Mouse (Mus musculus): ENCODE results near the gene Gata2. TPM values are rescaled to one million over a fixed set of nuclear protein-coding genes. Genes with fewer than 3 reads are reported as not detected.
"Not testable (repeated sequence)": the region's sequence is repeated elsewhere in the genome, so short reads cannot be mapped to it uniquely, and the experiment has no call there.

The Gata2 gene
- polyA plus RNA-seq, 1 experiment from 2014 or later, result 3.4 TPM

DNA sequence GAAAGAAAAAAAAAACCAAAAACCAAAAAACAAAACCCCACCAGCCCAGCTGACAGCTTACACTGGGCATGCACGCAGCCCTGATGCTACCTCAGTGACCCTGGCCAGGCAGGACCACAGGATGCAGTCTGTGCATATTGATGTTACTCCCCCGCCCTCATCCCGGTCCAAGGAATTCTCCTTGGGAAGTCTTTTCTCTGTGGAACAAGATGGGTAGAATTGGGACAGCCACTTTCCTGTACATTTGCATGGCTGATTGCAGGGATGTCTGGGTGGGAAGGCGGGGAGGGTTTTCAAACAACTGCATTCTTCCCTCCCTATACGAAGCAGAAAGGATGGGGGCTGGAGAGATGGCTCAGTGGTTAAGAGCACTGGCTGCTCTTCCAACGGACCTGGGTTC lies 40.7 kb upstream of the Gata2 start:
- ATAC-seq (ENCODE audit: low FRiP score, low TSS enrichment) (no peak), DNase-seq (ENCODE audit: low spot score) (no peak)
- Histone ChIP-seq H3K27ac (replicated peaks) (no peak overlapping the region), H3K36me3 (ENCODE audit: control insufficient read depth, insufficient read depth, low read length) (no peaks in the 10 kb centered on the region), H3K27me3 (ENCODE audit: control insufficient read depth, insufficient read depth, low read length) (no peaks in the 10 kb centered on the region), H3K9me3 (ENCODE audit: control insufficient read depth, low read length) (no peaks in the 10 kb centered on the region), H3K4me3 (ENCODE audit: low read depth, low read length) (no peak overlapping the region), H3K4me2 (replicated peaks; ENCODE audit: low read depth) (no peak overlapping the region), H3K9ac (ENCODE audit: low read length) (no peak overlapping the region), H3K4me1 (replicated peaks; ENCODE audit: control insufficient read depth, insufficient read depth) (no peaks in the 10 kb centered on the region)
- 60% methylated on average over 6 of the region's 6 CpGs for WGBS
- TF ChIP-seq CTCF (IDR thresholded peaks at IDR 0.05; ENCODE audit: low read depth) (no peak), EP300 (optimal IDR thresholded peaks at IDR 0.05) (no peak)

- not testable (repeated sequence) for H3K4me2 ChIP-seq (replicated peaks; ENCODE audit: low read depth); H3K36me3 ChIP-seq (ENCODE audit: control insufficient read depth, insufficient read depth, low read length); ATAC-seq (ENCODE audit: low FRiP score, low TSS enrichment); H3K9me3 ChIP-seq (ENCODE audit: control insufficient read depth, low read length); H3K27me3 ChIP-seq (ENCODE audit: control insufficient read depth, insufficient read depth, low read length); H3K9ac ChIP-seq (ENCODE audit: low read length); H3K4me1 ChIP-seq (replicated peaks; ENCODE audit: control insufficient read depth, insufficient read depth); DNase-seq (ENCODE audit: low spot score); H3K27ac ChIP-seq (replicated peaks); H3K4me3 ChIP-seq (ENCODE audit: low read depth, low read length)
- 82% methylated on average over 6 of the region's 6 CpGs for WGBS
Observed at GRCm38 (mm10) chr6:88155614-88156013, 38.1 kb upstream of the Gata2 start.

DNA sequence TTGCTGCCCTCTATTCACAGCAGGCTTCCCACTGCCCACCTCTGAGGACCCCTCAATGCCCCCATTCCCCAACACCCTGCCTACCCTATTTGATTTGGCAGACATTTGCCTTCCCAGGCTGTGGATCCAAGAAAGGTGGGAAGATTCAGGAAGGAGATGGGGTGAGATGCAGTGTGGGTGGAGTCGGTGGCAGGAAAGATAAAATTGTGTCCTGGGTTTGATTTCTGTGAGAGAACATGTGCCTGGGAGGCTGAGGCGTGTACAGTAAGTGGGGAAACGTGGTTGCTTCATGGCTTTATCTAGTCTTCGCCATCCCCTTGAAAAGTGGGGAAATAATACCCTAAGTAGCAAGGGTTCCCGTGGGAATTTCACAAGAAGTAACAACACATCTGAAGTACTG lies 34.9 kb upstream of the Gata2 start:
- WGBS, result 83% methylated on average over 5 of the region's 5 CpGs
- Histone ChIP-seq H3K9ac (ENCODE audit: low read length) (no peak overlapping the region), H3K27ac (replicated peaks) (no peak overlapping the region), H3K4me3 (ENCODE audit: low read depth, low read length) (no peak overlapping the region), H3K4me1 (replicated peaks; ENCODE audit: control insufficient read depth, insufficient read depth) (no peaks in the 10 kb centered on the region), H3K36me3 (ENCODE audit: control insufficient read depth, insufficient read depth, low read length) (no peaks in the 10 kb centered on the region), H3K27me3 (ENCODE audit: control insufficient read depth, insufficient read depth, low read length) (no peaks in the 10 kb centered on the region), H3K9me3 (ENCODE audit: control insufficient read depth, low read length) (no peaks in the 10 kb centered on the region), H3K4me2 (replicated peaks; ENCODE audit: low read depth) (no peak overlapping the region)
- no peak for ATAC-seq (ENCODE audit: low FRiP score, low TSS enrichment)
- no peak for DNase-seq (ENCODE audit: low spot score)
- no peak for TF ChIP-seq CTCF (IDR thresholded peaks at IDR 0.05; ENCODE audit: low read depth)
- TF ChIP-seq EP300 (optimal IDR thresholded peaks at IDR 0.05), result no peak

GRCm38 (mm10) chr6:88166054-88166453 lies 27.6 kb upstream of the Gata2 start:
- no peak overlapping the region for H3K4me2 ChIP-seq (replicated peaks; ENCODE audit: low read depth)
- no peak for TF ChIP-seq EP300 (optimal IDR thresholded peaks at IDR 0.05)
- no peak for TF ChIP-seq CTCF (IDR thresholded peaks at IDR 0.05; ENCODE audit: low read depth)
- no peak overlapping the region for H3K4me3 ChIP-seq (ENCODE audit: low read depth, low read length)
- no peak for ATAC-seq (ENCODE audit: low FRiP score, low TSS enrichment)
- no peak overlapping the region for H3K9ac ChIP-seq (ENCODE audit: low read length)
- no peaks in the 10 kb centered on the region for H3K4me1 ChIP-seq (replicated peaks; ENCODE audit: control insufficient read depth, insufficient read depth)
- 89% methylated on average over 9 of the region's 9 CpGs for whole genome bisulfite sequencing
- no peaks in the 10 kb centered on the region for H3K9me3 ChIP-seq (ENCODE audit: control insufficient read depth, low read length)
- no peaks in the 10 kb centered on the region for H3K36me3 ChIP-seq (ENCODE audit: control insufficient read depth, insufficient read depth, low read length)
- H3K27me3 ChIP-seq (ENCODE audit: control insufficient read depth, insufficient read depth, low read length), result no peaks in the 10 kb centered on the region
- DNase-seq (ENCODE audit: low spot score), result no peak
- no peak overlapping the region for H3K27ac ChIP-seq (replicated peaks)

- no peaks in the 10 kb centered on the region for H3K36me3 ChIP-seq (ENCODE audit: control insufficient read depth, insufficient read depth, low read length)
- H3K27me3 ChIP-seq (ENCODE audit: control insufficient read depth, insufficient read depth, low read length), result no peaks in the 10 kb centered on the region
- no peak overlapping the region for H3K27ac ChIP-seq (replicated peaks)
- no peaks in the 10 kb centered on the region; the same call in 1 of the 2 replicates for H3K9me3 ChIP-seq (ENCODE audit: control insufficient read depth, low read length)
- no peaks in the 10 kb centered on the region for H3K4me1 ChIP-seq (replicated peaks; ENCODE audit: control insufficient read depth, insufficient read depth)
- H3K9ac ChIP-seq (ENCODE audit: low read length), result no peak overlapping the region
- TF ChIP-seq EP300 (optimal IDR thresholded peaks at IDR 0.05) (no peak), CTCF (IDR thresholded peaks at IDR 0.05; ENCODE audit: low read depth) (no peak)
- ATAC-seq (ENCODE audit: low FRiP score, low TSS enrichment) (no peak), DNase-seq (ENCODE audit: low spot score) (no peak)
- no peak overlapping the region for H3K4me3 ChIP-seq (ENCODE audit: low read depth, low read length)
- H3K4me2 ChIP-seq (replicated peaks; ENCODE audit: low read depth), result no peak overlapping the region
- WGBS, result 88% methylated on average over 3 of the region's 3 CpGs
Observed at GRCm38 (mm10) chr6:88174191-88174590, 19.5 kb upstream of the Gata2 start.

DNA sequence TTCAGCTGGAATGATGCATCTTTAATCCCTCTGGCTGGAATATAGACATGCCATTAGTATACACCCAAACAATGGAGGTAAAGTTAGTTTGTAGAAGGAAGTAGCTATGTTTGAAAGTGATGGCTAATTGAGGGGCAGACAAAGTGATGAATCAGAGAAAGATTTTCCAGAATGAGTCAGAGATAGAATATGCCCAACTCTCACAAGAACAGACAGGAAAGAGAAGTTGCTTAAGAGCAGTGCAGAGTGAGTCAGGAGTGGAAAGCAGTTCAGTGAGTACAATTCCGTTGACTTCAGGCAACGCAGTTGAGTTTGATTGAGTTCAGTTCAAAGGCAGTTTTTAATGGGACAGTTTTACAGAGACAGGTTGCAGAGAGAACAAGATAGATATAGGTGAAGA lies 19.0 kb upstream of the Gata2 start:
- Histone ChIP-seq H3K27me3 (ENCODE audit: control insufficient read depth, insufficient read depth, low read length) (no peaks in the 10 kb centered on the region), H3K36me3 (ENCODE audit: control insufficient read depth, insufficient read depth, low read length) (no peaks in the 10 kb centered on the region), H3K4me1 (replicated peaks; ENCODE audit: control insufficient read depth, insufficient read depth) (no peaks in the 10 kb centered on the region), H3K4me2 (replicated peaks; ENCODE audit: low read depth) (no peak overlapping the region), H3K4me3 (ENCODE audit: low read depth, low read length) (no peak overlapping the region), H3K27ac (replicated peaks) (no peak overlapping the region), H3K9ac (ENCODE audit: low read length) (no peak overlapping the region), H3K9me3 (ENCODE audit: control insufficient read depth, low read length) (no peaks in the 10 kb centered on the region; the same call in 1 of the 2 replicates)
- DNase-seq (ENCODE audit: low spot score) (no peak), ATAC-seq (ENCODE audit: low FRiP score, low TSS enrichment) (no peak)
- no peak for TF ChIP-seq EP300 (optimal IDR thresholded peaks at IDR 0.05)
- no peak for TF ChIP-seq CTCF (IDR thresholded peaks at IDR 0.05; ENCODE audit: low read depth)
- 79% methylated on average over 2 of the region's 2 CpGs for WGBS

Measured in stomach, postnatal 0 days (tissue).